Mouse (Mus musculus): Measurements from ENCODE around the gene Smg9.

The Smg9 gene

GRCm38 (mm10) chr7:24410831-24411230 lies 11.4 kb downstream of the Smg9 start:
- DNase-seq, result no peak

- DNase-seq, result no peak
Observed at GRCm38 (mm10) chr7:24413630-24414029, 14.2 kb downstream of the Smg9 start.

- DNase-seq, result no peak
Observed at GRCm38 (mm10) chr7:24415261-24415660, 15.8 kb downstream of the Smg9 start.

- DNase-seq, result no peak
Observed at GRCm38 (mm10) chr7:24419579-24419978, 20.2 kb downstream of the Smg9 start.

- DNase-seq, result no peak
Observed at GRCm38 (mm10) chr7:24421648-24422047, 22.2 kb downstream of the Smg9 start.

GRCm38 (mm10) chr7:24422251-24422650 lies 22.8 kb downstream of the Smg9 start:
- DNase-seq, result no peak

GRCm38 (mm10) chr7:24423107-24423763 lies 23.8 kb downstream of the Smg9 start:
- no peak for DNase-seq

- no peak for DNase-seq
Observed at GRCm38 (mm10) chr7:24423956-24424732, 24.7 kb downstream of the Smg9 start.

GRCm38 (mm10) chr7:24425919-24426318 lies 26.5 kb downstream of the Smg9 start:
- DNase-seq, result no peak

GRCm38 (mm10) chr7:24427168-24427567 lies 27.7 kb downstream of the Smg9 start:
- no peak for DNase-seq

- no peak for DNase-seq
Observed at GRCm38 (mm10) chr7:24428725-24429124, 29.3 kb downstream of the Smg9 start.

GRCm38 (mm10) chr7:24429413-24430112 lies 30.1 kb downstream of the Smg9 start:
- peak; percentile 88 for DNase-seq

- no peak for DNase-seq
Observed at GRCm38 (mm10) chr7:24430551-24431345, 31.3 kb downstream of the Smg9 start.

GRCm38 (mm10) chr7:24431713-24432112 lies 32.3 kb downstream of the Smg9 start:
- no peak for DNase-seq

- no peak for DNase-seq
Observed at GRCm38 (mm10) chr7:24435305-24435704, 35.9 kb downstream of the Smg9 start.

GRCm38 (mm10) chr7:24437981-24438380 lies 38.6 kb downstream of the Smg9 start:
- peak; percentile 84 for DNase-seq

- DNase-seq, result no peak
Observed at GRCm38 (mm10) chr7:24439191-24439590, 39.8 kb downstream of the Smg9 start.

GRCm38 (mm10) chr7:24439891-24440290 lies 40.5 kb downstream of the Smg9 start:
- DNase-seq, result no peak

GRCm38 (mm10) chr7:24441785-24442184 lies 42.4 kb downstream of the Smg9 start:
- DNase-seq, result peak; percentile 70

GRCm38 (mm10) chr7:24442313-24442712 lies 42.9 kb downstream of the Smg9 start:
- peak; percentile 78 for DNase-seq

GRCm38 (mm10) chr7:24445266-24445926 lies 46.0 kb downstream of the Smg9 start:
- peak; percentile 52 for DNase-seq

- no peak for DNase-seq
Observed at GRCm38 (mm10) chr7:24446697-24447340, 47.4 kb downstream of the Smg9 start.

Data from layer of hippocampus, adult 9-11 months (tissue).